Mouse (Mus musculus) stomach, postnatal 0 days (tissue): ENCODE data around the gene Pard6a.

Source experiments
- CTCF ChIP-seq: IDR thresholded peaks from 2 replicates; pipeline ENCODE4 v1.5.1; 2016; ENCODE audit warnings: antibody characterized with exemption, low read depth, mild to moderate bottlenecking, moderate library complexity
- EP300 ChIP-seq: optimal IDR thresholded peaks from 2 replicates; pipeline ENCODE3; 2016; ENCODE audit warnings: antibody characterized with exemption

GRCm38 (mm10) chr8:105692449-105693182, 8.3 kb upstream of the Pard6a start:
- TF ChIP-seq CTCF (no peak), EP300 (no peak)
